Mouse (Mus musculus): ENCODE data around the gene Yy1. TPM values are rescaled to one million over a fixed set of nuclear protein-coding genes. Genes with fewer than 3 reads are reported as not detected.
A peak's percentile ranks its signal among the peaks of the same experiment; 100 is the strongest.

Gene Yy1
- total RNA-seq, 2 experiments from 2014 or later, result 36.0 to 44.9 TPM

- DNase-seq, result peak; percentile 29 to 54
- intact Hi-C loops (cut with DNase I), result no loop called here
Observed at GRCm38 (mm10) chr12:108766316-108766715, 26.5 kb upstream of the Yy1 start.

GRCm38 (mm10) chr12:108766866-108767265 is 25.9 kb upstream of the Yy1 start:
- DNase-seq, result no peak
- intact Hi-C loops (cut with DNase I), result no loop called here

GRCm38 (mm10) chr12:108768196-108768854 is 24.4 kb upstream of the Yy1 start:
- DNase-seq, result no peak
- intact Hi-C loops (cut with DNase I), result no loop called here

- intact Hi-C loops (cut with DNase I), result no loop called here
- DNase-seq, result no peak
Observed at GRCm38 (mm10) chr12:108780108-108780877, 12.5 kb upstream of the Yy1 start.

GRCm38 (mm10) chr12:108785161-108785560 is 7.6 kb upstream of the Yy1 start:
- intact Hi-C loops (cut with DNase I), result no loop called here
- DNase-seq, result no peak

- no peak for DNase-seq
- intact Hi-C loops (cut with DNase I), result no loop called here
Observed at GRCm38 (mm10) chr12:108787329-108787728, 5.4 kb upstream of the Yy1 start.

- peak; percentile 86 to 92 for DNase-seq
Observed at GRCm38 (mm10) chr12:108792152-108792545, 624 bp upstream of the Yy1 start.

GRCm38 (mm10) chr12:108793453-108793941 is 724 bp downstream of the Yy1 start:
- DNase-seq, result peak; percentile 33 to 39
- intact Hi-C loops (cut with DNase I), result no loop called here

More at GRCm38 (mm10) chr12:108792152-108792545, 624 bp upstream of the Yy1 start:
- intact Hi-C loops (cut with DNase I), result no loop called here

- DNase-seq, result peak; percentile 82 to 85
- intact Hi-C loops (cut with DNase I), result loop anchor here (2.0 kb wide), 2 partner anchors 41 to 101 kb away; partner anchors contain the start of genes Slc25a29 and Wars
Observed at GRCm38 (mm10) chr12:108794078-108794711, 1.4 kb downstream of the Yy1 start.

- intact Hi-C loops (cut with DNase I), result loop anchor here (2.0 kb wide), 2 partner anchors 40 to 100 kb away; partner anchors contain the start of genes Slc25a29 and Wars
- no peak for DNase-seq
Observed at GRCm38 (mm10) chr12:108794979-108795537, 2.3 kb downstream of the Yy1 start.

GRCm38 (mm10) chr12:108801613-108802012 is 8.8 kb downstream of the Yy1 start:
- intact Hi-C loops (cut with DNase I), result no loop called here
- DNase-seq, result no peak

GRCm38 (mm10) chr12:108804388-108804787 is 11.6 kb downstream of the Yy1 start:
- intact Hi-C loops (cut with DNase I), result no loop called here
- no peak for DNase-seq

GRCm38 (mm10) chr12:108808465-108808864 is 15.7 kb downstream of the Yy1 start:
- no peak for DNase-seq

GRCm38 (mm10) chr12:108809771-108810170 is 17.0 kb downstream of the Yy1 start:
- DNase-seq, result no peak
- intact Hi-C loops (cut with DNase I), result loop anchor here (5.0 kb wide), 1 partner anchor 88 kb away; no protein-coding TSS in a partner anchor

More at GRCm38 (mm10) chr12:108808465-108808864, 15.7 kb downstream of the Yy1 start:
- intact Hi-C loops (cut with DNase I), result no loop called here

- DNase-seq, result no peak
- intact Hi-C loops (cut with DNase I), result loop anchor here (5.0 kb wide), 1 partner anchor 87 kb away; no protein-coding TSS in a partner anchor
Observed at GRCm38 (mm10) chr12:108810309-108810708, 17.5 kb downstream of the Yy1 start.

- intact Hi-C loops (cut with DNase I), result loop anchor here (5.0 kb wide), 1 partner anchor 86 kb away; no protein-coding TSS in a partner anchor
- DNase-seq, result peak; percentile 43 to 48
Observed at GRCm38 (mm10) chr12:108811133-108811532, 18.4 kb downstream of the Yy1 start.

- intact Hi-C loops (cut with DNase I), result loop anchor here (5.0 kb wide), 1 partner anchor 85 kb away; no protein-coding TSS in a partner anchor
- no peak for DNase-seq
Observed at GRCm38 (mm10) chr12:108812463-108812862, 19.7 kb downstream of the Yy1 start.

- intact Hi-C loops (cut with DNase I), result loop anchor here (5.0 kb wide), 1 partner anchor 83 kb away; no protein-coding TSS in a partner anchor
- DNase-seq, result no peak
Observed at GRCm38 (mm10) chr12:108814470-108814869, 21.7 kb downstream of the Yy1 start.

GRCm38 (mm10) chr12:108816569-108816968 is 23.8 kb downstream of the Yy1 start:
- intact Hi-C loops (cut with DNase I), result no loop called here
- DNase-seq, result no peak

GRCm38 (mm10) chr12:108820461-108820860 is 27.7 kb downstream of the Yy1 start:
- no peak for DNase-seq
- intact Hi-C loops (cut with DNase I), result no loop called here

Measured in heart, postnatal 10 days (tissue).